Mouse (Mus musculus) forebrain, embryonic 15.5 days (tissue): ENCODE measurements around the gene Rogdi. TPM values are rescaled to one million over a fixed set of nuclear protein-coding genes. Genes with fewer than 3 reads are reported as not detected.

Experiments used
- ATAC-seq: fragments of 200-750 bp; cut with Nextera tagmentation; replicated peaks from 2 replicates; pipeline ENCODE4 v1.8.0; 2017; ENCODE audit warnings: mild to moderate bottlenecking, moderate TSS enrichment, moderate library complexity
- H3K27ac ChIP-seq: fragments of 300-500 bp; sonication (generic); replicated peaks from 2 replicates; pipeline ENCODE4 v1.5.1; 2015; ENCODE audit warnings: mild to moderate bottlenecking, inconsistent platforms
- H3K27me3 ChIP-seq: fragments of 300-500 bp; sonication (generic); 2 replicates; pipeline ENCODE4 v1.6.1; 2015; ENCODE audit warnings: inconsistent platforms
- H3K36me3 ChIP-seq: fragments of 300-500 bp; sonication (generic); 2 replicates; pipeline ENCODE4 v1.6.1; 2015; ENCODE audit warnings: mild to moderate bottlenecking, inconsistent platforms
- H3K4me1 ChIP-seq: fragments of 300-500 bp; sonication (generic); 2 replicates; pipeline ENCODE4 v1.6.1; 2015; ENCODE audit warnings: inconsistent platforms
- H3K4me2 ChIP-seq: fragments of 300-500 bp; sonication (generic); replicated peaks from 2 replicates; pipeline ENCODE4 v1.6.1; 2015; ENCODE audit warnings: mild to moderate bottlenecking, inconsistent platforms
- H3K4me3 ChIP-seq: fragments of 300-500 bp; sonication (generic); 2 replicates; pipeline ENCODE4 v1.5.1; 2015; ENCODE audit warnings: mild to moderate bottlenecking, inconsistent platforms
- H3K9ac ChIP-seq: fragments of 300-500 bp; sonication (generic); replicated peaks from 2 replicates; pipeline ENCODE4 v1.6.1; 2015; ENCODE audit warnings: mild to moderate bottlenecking, inconsistent platforms
- H3K9me3 ChIP-seq: fragments of 300-500 bp; sonication (generic); 2 replicates; pipeline ENCODE4 v1.6.1; 2016; ENCODE audit warnings: inconsistent platforms
- WGBS: fragments of 180-500 bp; shearing (Covaris S2); methylation state at CpG from one replicate; pipeline ENCODE4 v1.1.7; 2015; ENCODE audit warnings: mixed read lengths; 5-methylcytosine and 5-hydroxymethylcytosine counted together
- polyA plus RNA-seq: library from polyadenylated mRNA; unstranded; fragments of >200 nt; fragmentation: Nextera tagmentation; extraction: Ambion mirVana; gene quantifications from 2 replicates; pipeline ENCODE4 v1.2.1, GENCODE M21; 2015

The Rogdi gene
- polyA plus RNA-seq, 1 experiment from 2014 or later: 91.4 TPM

GRCm38 (mm10) chr16:4960260-4960659, 53.1 kb downstream of the Rogdi start:
- no peak overlapping the region for H3K27ac ChIP-seq
- peaks cover 22% of the 10 kb centered on the region for H3K4me1 ChIP-seq
- H3K4me3 ChIP-seq: no peak overlapping the region
- H3K36me3 ChIP-seq: peaks cover 15% of the 10 kb centered on the region
- no peaks in the 10 kb centered on the region for H3K27me3 ChIP-seq
- 91% methylated on average over 8 of the region's 8 CpGs for WGBS
- no peaks in the 10 kb centered on the region for H3K9me3 ChIP-seq
- H3K4me2 ChIP-seq: no peak overlapping the region
- no peak for ATAC-seq
- H3K9ac ChIP-seq: no peak overlapping the region

Other genes starting within 250 kb of the Rogdi start
- 101 and 104 TPM in 2 replicates for gene Cdip1, start 223.3 kb downstream of the Rogdi start, polyA plus RNA-seq
- 0.56 and 0.75 TPM in 2 replicates for gene 4930562C15Rik, start 178.1 kb downstream of the Rogdi start, polyA plus RNA-seq
- 45.1 and 47.6 TPM in 2 replicates for gene Ubald1, start 133.2 kb downstream of the Rogdi start, polyA plus RNA-seq
- gene Mgrn1, start 127.3 kb downstream of the Rogdi start, polyA plus RNA-seq: 95.8 and 102 TPM in 2 replicates
- 138 and 139 TPM in 2 replicates for gene Nudt16l1, start 74.8 kb downstream of the Rogdi start, polyA plus RNA-seq
- 79.9 and 80.7 TPM in 2 replicates for gene Anks3, start 49.3 kb downstream of the Rogdi start, polyA plus RNA-seq
- not detected in 2 replicates for gene Sept12, start 15.7 kb downstream of the Rogdi start, polyA plus RNA-seq
- gene Smim22, start 6.3 kb downstream of the Rogdi start, polyA plus RNA-seq: 1.0 and 1.1 TPM in 2 replicates
- gene Glyr1, start 36.3 kb upstream of the Rogdi start, polyA plus RNA-seq: 192 and 196 TPM in 2 replicates
- 17.8 and 18.3 TPM in 2 replicates for gene Ubn1, start 36.5 kb upstream of the Rogdi start, polyA plus RNA-seq
- gene Ppl, start 118.9 kb upstream of the Rogdi start, polyA plus RNA-seq: 0.19 TPM in 2 replicates
- gene Sec14l5, start 133.6 kb upstream of the Rogdi start, polyA plus RNA-seq: 0.06 and 0.11 TPM in 2 replicates
- gene Nagpa, start 190.5 kb upstream of the Rogdi start, polyA plus RNA-seq: 11.6 and 12.8 TPM in 2 replicates
- 12.5 and 13.7 TPM in 2 replicates for gene AU021092, start 208.7 kb upstream of the Rogdi start, polyA plus RNA-seq
- 34.8 and 37.2 TPM in 2 replicates for gene Alg1, start 220.1 kb upstream of the Rogdi start, polyA plus RNA-seq
- 8.2 and 9.7 TPM in 2 replicates for gene Eef2kmt, start 242.4 kb upstream of the Rogdi start, polyA plus RNA-seq